Mouse (Mus musculus): ENCODE measurements around the gene Ntpcr.
A peak's percentile ranks its signal among the peaks of the same experiment; 100 is the strongest.

Ntpcr gene

GRCm38 (mm10) chr8:125777478-125778164, 47.9 kb downstream of the Ntpcr start:
- DNase-seq = no peak

GRCm38 (mm10) chr8:125778919-125779318, 49.2 kb downstream of the Ntpcr start:
- DNase-seq = no peak

GRCm38 (mm10) chr8:125779656-125780055, 49.9 kb downstream of the Ntpcr start:
- peak; percentile 58 for DNase-seq

- DNase-seq = peak; percentile 41
Observed at GRCm38 (mm10) chr8:125782161-125782560, 52.4 kb downstream of the Ntpcr start.

GRCm38 (mm10) chr8:125786886-125787285, 57.1 kb downstream of the Ntpcr start:
- no peak for DNase-seq

GRCm38 (mm10) chr8:125792816-125793455, 63.2 kb downstream of the Ntpcr start:
- DNase-seq = no peak

GRCm38 (mm10) chr8:125795341-125795740, 65.6 kb downstream of the Ntpcr start:
- DNase-seq = peak; percentile 37

- no peak for DNase-seq
Observed at GRCm38 (mm10) chr8:125796970-125797369, 67.2 kb downstream of the Ntpcr start.

Measured in kidney, postnatal 10 days (tissue).